In genomic region chr17:33924577-33925283, GRCm38 (mm10) we compare ENCODE assay signal across 9 mouse cellular contexts. TPM values are rescaled to one million over a fixed set of nuclear protein-coding genes. Genes with fewer than 3 reads are reported as not detected.
DNase-seq lines count a peak whose midpoint lies in the region; TF ChIP-seq lines count a peak whose summit lies in the region.
"Had no signal": no experiment of that assay in that cellular context is flagged by ENCODE, and none has a peak within 500 bp of the region (broad histone marks: within the 10 kb centered on the region; RNA-seq: fewer than 3 reads in every experiment).

No protein-coding gene starts in this region.

- H3K27ac ChIP-seq in MEL (ENCODE audit: control insufficient read depth, low read depth, low read length): peak overlapping the region; percentile 60
- H3K27ac ChIP-seq in embryonic fibroblast, embryonic 13.5 days (ENCODE audit: insufficient read depth, low read length): no peak overlapping the region
- H3K27ac ChIP-seq: limb, embryonic 15.5 days had no signal

- TF ChIP-seq CTCF in MEL (IDR thresholded peaks at IDR 0.05 in 2 of 3, conservative IDR thresholded peaks at IDR 0.05 in 1 of 3; ENCODE audit: control insufficient read depth in 1 of 3, insufficient read depth in 1 of 3, low read depth in 2 of 3, low read length in 3 of 3, poor library complexity in 1 of 3, severe bottlenecking in 1 of 3): peak; percentile 69 to 81 (median 76)
- TF ChIP-seq CTCF in embryonic fibroblast, embryonic 13.5 days (IDR thresholded peaks at IDR 0.05; ENCODE audit: borderline replicate concordance, insufficient read depth, low read length): peak; percentile 28; the same call in 1 of the 2 replicates

- peaks cover 2 to 24% of the 10 kb centered on the region in 2 experiments for H3K4me1 ChIP-seq in MEL (ENCODE audit: control insufficient read depth in 1 of 2, insufficient read depth in 2 of 2, low read length in 2 of 2)
- H3K4me1 ChIP-seq in embryonic fibroblast, embryonic 13.5 days (ENCODE audit: control insufficient read depth, insufficient read depth, low read length): no peaks in the 10 kb centered on the region

- H3K9me3 ChIP-seq in MEL (replicated peaks; ENCODE audit: insufficient read depth, low read length): no peaks in the 10 kb centered on the region
- H3K9me3 ChIP-seq: limb, embryonic 15.5 days had no signal

- peak; percentile 59 for DNase-seq in kidney, adult 9 months
- DNase-seq in kidney, postnatal 14 days: no peak
- peak; percentile 88 for DNase-seq in MEL (ENCODE audit: low read depth, low spot score)
- peak; percentile 53 for DNase-seq in retina, postnatal 1 day
- DNase-seq in left cerebral cortex, adult 18-20 months (ENCODE audit: low spot score in 2 of 2): no peak
- DNase-seq in frontal cortex, postnatal 25 days (ENCODE audit: low spot score in 2 of 2): no peak

- TF ChIP-seq EP300 in MEL (IDR thresholded peaks at IDR 0.05; ENCODE audit: low read depth in 1 of 2, low read length in 2 of 2): peak; percentile 77 to 80

- no peaks in the 10 kb centered on the region for H3K27me3 ChIP-seq in MEL (ENCODE audit: control insufficient read depth in 1 of 2, insufficient read depth in 2 of 2, low read length in 2 of 2)
- H3K27me3 ChIP-seq: limb, embryonic 15.5 days had no signal

- H3K36me3 ChIP-seq in MEL (ENCODE audit: control insufficient read depth in 1 of 2, insufficient read depth in 2 of 2, low read length in 2 of 2): peaks cover 0 to 8% of the 10 kb centered on the region in 2 experiments; a peak in 2 of 4 replicates

- TF ChIP-seq RAD21 in MEL (IDR thresholded peaks at IDR 0.05; ENCODE audit: low read depth, low read length): peak; percentile 64

- no peak overlapping the region for H3K4me3 ChIP-seq in MEL (ENCODE audit: control insufficient read depth in 1 of 2, insufficient read depth in 1 of 2, low read depth in 2 of 2, low read length in 2 of 2)
- H3K4me3 ChIP-seq in embryonic fibroblast, embryonic 13.5 days (ENCODE audit: insufficient read depth, low read length): no peak overlapping the region
- H3K4me3 ChIP-seq: erythroblast, embryonic 14.5 days; limb, embryonic 15.5 days had no signal

- no peak for TF ChIP-seq POLR2A in MEL (IDR thresholded peaks at IDR 0.05; ENCODE audit: control insufficient read depth in 1 of 2, insufficient read depth in 1 of 2, low read depth in 1 of 2, low read length in 2 of 2, poor library complexity in 1 of 2)
- no peak for TF ChIP-seq POLR2A in embryonic fibroblast, embryonic 13.5 days (IDR thresholded peaks at IDR 0.05; ENCODE audit: low read depth, low read length)

- H3K79me2 ChIP-seq in MEL (ENCODE audit: control insufficient read depth, insufficient read depth, low read length, poor library complexity): peaks cover 16% of the 10 kb centered on the region

- no peak overlapping the region for H3K9ac ChIP-seq in MEL (ENCODE audit: control insufficient read depth, low read depth, low read length, poor library complexity, severe bottlenecking)
- H3K9ac ChIP-seq: limb, embryonic 15.5 days had no signal

TF ChIP-seq in MEL, 35 proteins besides CTCF, POLR2A, EP300 and RAD21:
- TF ChIP-seq USF1 (IDR thresholded peaks at IDR 0.05; ENCODE audit: low read depth, low read length) (0 out of 2 replicates have a peak, but pooled peaks have one; percentile 7), JUND (IDR thresholded peaks at IDR 0.05; ENCODE audit: low read depth, low read length) (peak; percentile 87; the same call in 1 of the 2 replicates), TBP (IDR thresholded peaks at IDR 0.05; ENCODE audit: low read depth, low read length) (0 out of 2 replicates have a peak, but pooled peaks have one; percentile 28), MYC (IDR thresholded peaks at IDR 0.05; ENCODE audit: low read depth, low read length) (peak; percentile 49; the same call in 1 of the 2 replicates), ELF1 (IDR thresholded peaks at IDR 0.05; ENCODE audit: low read depth, low read length) (no peak), TAL1 (IDR thresholded peaks at IDR 0.05; ENCODE audit: low read length) (peak; percentile 46), SIN3A (IDR thresholded peaks at IDR 0.05; ENCODE audit: low read length) (peak; percentile 71; the same call in 1 of the 2 replicates), ETS1 (IDR thresholded peaks at IDR 0.05; ENCODE audit: low read depth, low read length) (peak; percentile 81), SMC3 (IDR thresholded peaks at IDR 0.05; ENCODE audit: low read depth, low read length) (peak; percentile 68), POLR2AphosphoS5 (IDR thresholded peaks at IDR 0.05; ENCODE audit: borderline replicate concordance, low read depth, low read length) (no peak), MAFK (IDR thresholded peaks at IDR 0.05; ENCODE audit: borderline replicate concordance, low read depth, low read length) (no peak), MXI1 (IDR thresholded peaks at IDR 0.05; ENCODE audit: low read depth, low read length) (peak; percentile 44; the same call in 1 of the 2 replicates), ZC3H11A (IDR thresholded peaks at IDR 0.05; ENCODE audit: low read depth, low read length) (peak; percentile 52; the same call in 1 of the 2 replicates), POLR2AphosphoS2 (IDR thresholded peaks at IDR 0.05; ENCODE audit: low read length) (no peak), MAX (IDR thresholded peaks at IDR 0.05; ENCODE audit: low read length) (peak; percentile 45; the same call in 1 of the 2 replicates), TCF12 (IDR thresholded peaks at IDR 0.05; ENCODE audit: low read depth, low read length) (peak; percentile 92), GATA1 (IDR thresholded peaks at IDR 0.05; ENCODE audit: low read depth, low read length) (peak; percentile 87), MYB (IDR thresholded peaks at IDR 0.05; ENCODE audit: low read depth, low read length) (no peak)

RNA-seq across cellular contexts. Expression of gene Rgl2, which starts 4.6 kb away (rescaled TPM):
- total RNA-seq in MEL (2012; rRNA removed): 19.0 and 24.9 TPM in 2 replicates
- polyA plus RNA-seq in MEL (2012; ENCODE audit: insufficient read depth in 1 of 2, insufficient read length in 2 of 2, low read depth in 1 of 2, low replicate concordance in 2 of 2, missing spikeins in 1 of 2): 10 to 100 TPM in 1 of 2 experiments, not detected in 1; 43.6 TPM
- 36.1 and 45.1 TPM in 2 replicates for polyA plus RNA-seq in embryonic fibroblast, embryonic 13.5 days (2011; ENCODE audit: insufficient read length, low read depth, missing spikeins)
- total RNA-seq in left cerebral cortex, adult 18-20 months (2021): 10 to 100 TPM; 62.2 to 63.5 TPM

RNA-seq across cellular contexts. Expression of gene Zbtb22, which starts 9.0 kb away (rescaled TPM):
- total RNA-seq in MEL (2012; rRNA removed): 18.6 and 20.2 TPM in 2 replicates
- 10 to 100 TPM in 1 of 2 experiments, not detected in 1; 30.0 TPM for polyA plus RNA-seq in MEL (2012; ENCODE audit: insufficient read depth in 1 of 2, insufficient read length in 2 of 2, low read depth in 1 of 2, low replicate concordance in 2 of 2, missing spikeins in 1 of 2)
- polyA plus RNA-seq in embryonic fibroblast, embryonic 13.5 days (2011; ENCODE audit: insufficient read length, low read depth, missing spikeins): 20.3 and 22.2 TPM in 2 replicates
- total RNA-seq in left cerebral cortex, adult 18-20 months (2021): 10 to 100 TPM; 33.0 to 35.5 TPM

RNA-seq across cellular contexts. Expression of gene Tapbp, which starts 9.0 kb away (rescaled TPM):
- total RNA-seq in MEL (2012; rRNA removed): 14.7 and 24.3 TPM in 2 replicates
- 10 to 100 TPM in 1 of 2 experiments, not detected in 1; 33.3 TPM for polyA plus RNA-seq in MEL (2012; ENCODE audit: insufficient read depth in 1 of 2, insufficient read length in 2 of 2, low read depth in 1 of 2, low replicate concordance in 2 of 2, missing spikeins in 1 of 2)
- 61.4 and 91.2 TPM in 2 replicates for polyA plus RNA-seq in embryonic fibroblast, embryonic 13.5 days (2011; ENCODE audit: insufficient read length, low read depth, missing spikeins)
- 10 to 100 TPM; 42.0 to 53.5 TPM for total RNA-seq in left cerebral cortex, adult 18-20 months (2021)

RNA-seq across cellular contexts. Expression of gene Pfdn6, which starts 15.4 kb away (rescaled TPM):
- total RNA-seq in MEL (2012; rRNA removed): 189 and 239 TPM in 2 replicates
- polyA plus RNA-seq in MEL (2012; ENCODE audit: insufficient read depth in 1 of 2, insufficient read length in 2 of 2, low read depth in 1 of 2, low replicate concordance in 2 of 2, missing spikeins in 1 of 2): 100 to 1,000 TPM in 1 of 2 experiments, not detected in 1; 222 TPM
- 80.7 and 87.8 TPM in 2 replicates for polyA plus RNA-seq in embryonic fibroblast, embryonic 13.5 days (2011; ENCODE audit: insufficient read length, low read depth, missing spikeins)
- total RNA-seq in left cerebral cortex, adult 18-20 months (2021): 10 to 100 TPM; 92.3 to 94.0 TPM

RNA-seq across cellular contexts. Expression of gene Daxx, which starts 15.5 kb away (rescaled TPM):
- 39.6 and 40.6 TPM in 2 replicates for total RNA-seq in MEL (2012; rRNA removed)
- 10 to 100 TPM in 1 of 2 experiments, not detected in 1; 68.0 TPM for polyA plus RNA-seq in MEL (2012; ENCODE audit: insufficient read depth in 1 of 2, insufficient read length in 2 of 2, low read depth in 1 of 2, low replicate concordance in 2 of 2, missing spikeins in 1 of 2)
- 23.3 and 26.6 TPM in 2 replicates for polyA plus RNA-seq in embryonic fibroblast, embryonic 13.5 days (2011; ENCODE audit: insufficient read length, low read depth, missing spikeins)
- 10 to 100 TPM; 27.4 to 34.7 TPM for total RNA-seq in left cerebral cortex, adult 18-20 months (2021)

Comparison
In these comparisons a context has a peak if more than half of its experiments do, and no peak if none do; other contexts are left out.
1. DNase-seq: peak in kidney, adult 9 months (single experiment), MEL (single experiment) and retina, postnatal 1 day (single experiment); none in kidney, postnatal 14 days (single experiment), left cerebral cortex, adult 18-20 months (0 of 2) and frontal cortex, postnatal 25 days (0 of 2).